Mouse (Mus musculus) liver, embryonic 13.5 days (tissue): ENCODE data around the gene Rpa2. TPM values are rescaled to one million over a fixed set of nuclear protein-coding genes. Genes with fewer than 3 reads are reported as not detected.
"Not testable (repeated sequence)": the region's sequence is repeated elsewhere in the genome, so short reads cannot be mapped to it uniquely, and the experiment has no call there.

Experiments used
- ATAC-seq: fragments of 200-750 bp; cut with Nextera tagmentation; 2 replicates; pipeline ENCODE4 v1.8.0; 2017; ENCODE audit warnings: low read depth, mild to moderate bottlenecking, moderate number of reproducible peaks, moderate library complexity
- DNase-seq: peaks from one replicate; pipeline ENCODE4 v3.0.0; 2022
- H3K27ac ChIP-seq: fragments of 300-500 bp; sonication (generic); 2 replicates; pipeline ENCODE4 v1.5.1; 2015; ENCODE audit warnings: moderate library complexity, mild to moderate bottlenecking, inconsistent platforms
- H3K27me3 ChIP-seq: fragments of 300-500 bp; sonication (generic); 2 replicates; pipeline ENCODE4 v1.6.1; 2015; ENCODE audit warnings: mild to moderate bottlenecking, inconsistent platforms
- H3K36me3 ChIP-seq: fragments of 300-500 bp; sonication (generic); 2 replicates; pipeline ENCODE4 v1.6.1; 2015; ENCODE audit warnings: mild to moderate bottlenecking, inconsistent platforms
- H3K4me1 ChIP-seq: fragments of 300-500 bp; sonication (generic); replicated peaks from 2 replicates; pipeline ENCODE4 v1.6.1; 2015; ENCODE audit warnings: inconsistent platforms
- H3K4me2 ChIP-seq: fragments of 300-500 bp; sonication (generic); 2 replicates; pipeline ENCODE4 v1.6.1; 2015; ENCODE audit warnings: inconsistent platforms, mild to moderate bottlenecking, moderate library complexity
- H3K4me3 ChIP-seq: fragments of 300-500 bp; sonication (generic); replicated peaks from 2 replicates; pipeline ENCODE4 v1.5.1; 2015; ENCODE audit warnings: mild to moderate bottlenecking, inconsistent platforms
- H3K9ac ChIP-seq: fragments of 300-500 bp; sonication (generic); 2 replicates; pipeline ENCODE4 v1.6.1; 2015; ENCODE audit warnings: mild to moderate bottlenecking, inconsistent platforms
- H3K9me3 ChIP-seq: fragments of 300-500 bp; sonication (generic); replicated peaks from 2 replicates; pipeline ENCODE4 v1.6.1; 2016; ENCODE audit warnings: inconsistent platforms
- WGBS: fragments of 180-500 bp; shearing (Covaris S2); methylation state at CpG from one replicate; pipeline ENCODE4 v1.1.7; 2015; ENCODE audit not compliant: insufficient replicate concordance; 5-methylcytosine and 5-hydroxymethylcytosine counted together
- polyA plus RNA-seq: library from polyadenylated mRNA; unstranded; fragments of >200 nt; fragmentation: Nextera tagmentation; extraction: Ambion mirVana; gene quantifications from 2 replicates; pipeline ENCODE4 v1.2.1, GENCODE M21; 2015

Rpa2 gene
- polyA plus RNA-seq, 1 experiment from 2014 or later = 107 TPM

- Histone ChIP-seq H3K9ac (no peak overlapping the region), H3K27ac (no peak overlapping the region), H3K4me1 (peaks cover 19% of the 10 kb centered on the region), H3K9me3 (no peaks in the 10 kb centered on the region), H3K36me3 (no peaks in the 10 kb centered on the region), H3K27me3 (peaks cover 31% of the 10 kb centered on the region), H3K4me2 (peak overlapping the region; percentile 74), H3K4me3 (peak overlapping the region; percentile 53)
- no peak for DNase-seq
- WGBS = 58% methylated on average over 8 of the region's 8 CpGs
- ATAC-seq = no peak
Observed at GRCm38 (mm10) chr4:132794760-132795159, 26.6 kb downstream of the Rpa2 start.

DNA sequence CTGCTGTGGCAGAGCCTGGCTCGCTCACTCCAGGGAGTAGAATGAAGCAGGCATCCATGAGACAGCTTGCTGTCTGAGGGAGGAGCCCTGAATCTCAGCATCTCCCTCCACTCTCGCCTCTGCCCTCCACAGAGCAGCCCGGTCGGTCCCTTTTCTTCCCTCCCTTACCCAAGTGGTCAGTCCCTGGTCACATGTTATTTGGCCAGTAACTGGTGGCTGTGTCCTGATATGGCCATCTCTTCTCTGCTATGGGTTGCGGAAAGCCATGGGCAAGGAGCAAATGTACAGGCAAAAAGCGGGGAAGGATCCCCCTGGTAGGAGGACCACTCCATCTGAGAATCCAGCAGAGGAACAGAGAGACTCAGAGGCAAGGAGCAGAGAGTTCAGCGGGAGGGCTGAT lies 27.0 kb downstream of the Rpa2 start:
- Histone ChIP-seq H3K27ac (no peak overlapping the region), H3K4me3 (peak overlapping the region; percentile 53), H3K9ac (no peak overlapping the region), H3K27me3 (peaks cover 31% of the 10 kb centered on the region), H3K9me3 (no peaks in the 10 kb centered on the region), H3K36me3 (no peaks in the 10 kb centered on the region), H3K4me2 (peak overlapping the region; percentile 74), H3K4me1 (peaks cover 19% of the 10 kb centered on the region)
- 63% methylated on average over 7 of the region's 7 CpGs for WGBS
- DNase-seq = no peak
- ATAC-seq = no peak

GRCm38 (mm10) chr4:132796196-132796886 lies 28.2 kb downstream of the Rpa2 start, which contains the start of gene Themis2:
Themis2 (minus strand) TSS chr4:132796387.
- H3K4me3 ChIP-seq = peak within 1 kb of the TSS; percentile 53
- H3K27me3 ChIP-seq = peaks cover 31% of the 10 kb centered on the region
- peak; percentile 86 for DNase-seq
- WGBS = under 1% methylated on average over 21 of the region's 21 CpGs
- H3K27ac ChIP-seq = no peak within 1 kb of the TSS
- H3K9me3 ChIP-seq = no peaks in the 10 kb centered on the region
- ATAC-seq = peak; percentile 81
- H3K4me1 ChIP-seq = peaks cover 26% of the 10 kb centered on the region
- peak within 1 kb of the TSS; percentile 46; the same call in 1 of the 2 replicates for H3K9ac ChIP-seq
- peak within 1 kb of the TSS; percentile 74 for H3K4me2 ChIP-seq
- H3K36me3 ChIP-seq = no peaks in the 10 kb centered on the region

DNA sequence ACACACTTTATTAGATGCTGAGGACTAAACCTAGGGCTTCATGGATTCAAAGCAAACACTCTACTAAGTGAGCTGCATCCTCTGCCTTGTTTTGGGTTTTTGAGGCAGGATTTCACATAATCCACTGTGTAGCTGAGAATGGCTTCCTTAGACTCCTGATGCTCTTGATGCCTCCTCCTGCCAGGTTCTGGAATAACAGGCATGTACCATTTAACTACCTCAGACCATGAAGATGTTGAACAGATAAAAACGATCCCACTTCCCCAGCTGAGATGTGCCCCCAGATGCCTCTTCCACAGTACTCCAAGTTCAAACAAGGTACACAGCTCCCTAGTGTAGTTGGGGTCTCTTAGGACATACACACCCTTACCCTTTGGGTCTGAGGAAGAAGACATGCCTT lies 29.3 kb downstream of the Rpa2 start:
- no peak overlapping the region; the same call in 1 of the 2 replicates for H3K9ac ChIP-seq
- H3K4me3 ChIP-seq = no peak overlapping the region
- H3K9me3 ChIP-seq = no peaks in the 10 kb centered on the region
- no peaks in the 10 kb centered on the region for H3K36me3 ChIP-seq
- peaks cover 30% of the 10 kb centered on the region for H3K27me3 ChIP-seq
- peaks cover 37% of the 10 kb centered on the region for H3K4me1 ChIP-seq
- no peak for DNase-seq
- no peak for ATAC-seq
- no peak overlapping the region for H3K4me2 ChIP-seq
- H3K27ac ChIP-seq = no peak overlapping the region
- WGBS = 63% methylated on average over 1 of the region's 1 CpGs

- peaks cover 43% of the 10 kb centered on the region for H3K4me1 ChIP-seq
- no peak for ATAC-seq
- H3K9me3 ChIP-seq = no peaks in the 10 kb centered on the region
- H3K27ac ChIP-seq = no peak overlapping the region
- no peak overlapping the region for H3K4me3 ChIP-seq
- peaks cover 28% of the 10 kb centered on the region for H3K27me3 ChIP-seq
- no peak for DNase-seq
- WGBS = 27% methylated on average over 4 of the region's 4 CpGs
- no peak overlapping the region for H3K9ac ChIP-seq
- no peak overlapping the region for H3K4me2 ChIP-seq
- no peaks in the 10 kb centered on the region for H3K36me3 ChIP-seq
Observed at GRCm38 (mm10) chr4:132798028-132798427, 29.9 kb downstream of the Rpa2 start.

GRCm38 (mm10) chr4:132798666-132799065 lies 30.5 kb downstream of the Rpa2 start:
- H3K4me3 ChIP-seq, H3K36me3 ChIP-seq, DNase-seq, H3K4me2 ChIP-seq, H3K27ac ChIP-seq, H3K9ac ChIP-seq, H3K9me3 ChIP-seq, ATAC-seq: not testable (repeated sequence)
- Histone ChIP-seq H3K4me1 (peaks cover 44% of the 10 kb centered on the region), H3K27me3 (peaks cover 28% of the 10 kb centered on the region)
- 77% methylated on average over 3 of the region's 3 CpGs for WGBS

DNA sequence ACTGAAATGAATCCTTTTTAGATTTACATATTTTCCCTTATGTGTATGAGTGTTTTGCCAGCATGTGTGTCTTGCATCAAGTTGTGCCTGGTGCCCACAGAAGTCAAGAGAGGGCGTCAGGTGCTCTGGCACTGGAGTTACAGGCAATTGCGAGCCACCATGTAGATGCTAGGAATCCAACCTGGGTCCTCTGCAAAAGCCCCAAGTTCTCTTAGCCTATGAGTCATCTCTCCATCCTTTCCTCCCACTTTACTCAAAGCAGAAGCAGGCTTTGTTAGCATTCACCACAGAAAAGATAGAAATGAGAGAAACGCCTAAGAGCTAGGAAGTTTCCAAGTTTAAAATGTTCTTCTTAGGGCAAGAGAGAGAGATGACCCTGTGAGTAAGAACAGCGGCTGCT lies 31.7 kb downstream of the Rpa2 start:
- H3K9ac ChIP-seq = no peak overlapping the region

GRCm38 (mm10) chr4:132801176-132802077 lies 33.3 kb downstream of the Rpa2 start:
- peak overlapping the region; percentile 61 for H3K9ac ChIP-seq
- DNase-seq = no peak
- ATAC-seq = peak; percentile 76

More for the DNA sequence above, 31.7 kb downstream of the Rpa2 start:
- no peak overlapping the region for H3K4me3 ChIP-seq
- no peak overlapping the region for H3K4me2 ChIP-seq
- no peaks in the 10 kb centered on the region for H3K36me3 ChIP-seq
- WGBS = 72% methylated on average over 4 of the region's 4 CpGs
- H3K9me3 ChIP-seq = no peaks in the 10 kb centered on the region
- ATAC-seq (no peak), DNase-seq (no peak)
- H3K4me1 ChIP-seq = peaks cover 40% of the 10 kb centered on the region
- no peak overlapping the region for H3K27ac ChIP-seq
- H3K27me3 ChIP-seq = peaks cover 17% of the 10 kb centered on the region

DNA sequence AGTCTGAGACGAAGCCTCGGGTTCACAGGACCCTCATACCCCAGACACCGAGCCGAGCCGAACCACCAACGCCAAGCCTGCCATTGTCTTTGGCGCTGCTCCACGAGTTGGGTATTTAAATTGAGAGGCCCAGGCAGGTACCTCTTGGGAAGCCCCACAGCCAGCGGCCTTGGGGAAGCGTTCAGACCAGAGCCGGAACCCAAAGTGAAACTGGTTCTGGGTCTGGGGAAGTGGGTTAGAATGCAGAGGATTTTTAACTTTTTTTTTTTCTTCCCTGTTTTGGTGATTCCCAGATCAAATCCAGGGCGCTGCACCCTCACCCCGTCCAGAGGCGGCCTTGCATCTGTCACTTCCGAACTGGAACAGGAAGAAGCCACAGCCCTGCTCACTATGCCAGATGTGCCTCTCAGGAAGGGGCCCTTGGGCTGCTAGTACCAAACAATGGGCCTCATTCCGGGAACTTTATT lies 34.1 kb downstream of the Rpa2 start:
- DNase-seq (no peak), ATAC-seq (peak; percentile 62)
- WGBS = 23% methylated on average over 16 of the region's 16 CpGs
- Histone ChIP-seq H3K27ac (peak overlapping the region; percentile 75), H3K9ac (peak overlapping the region; percentile 61), H3K27me3 (peaks cover 4% of the 10 kb centered on the region; the same call in 1 of the 2 replicates), H3K36me3 (no peaks in the 10 kb centered on the region), H3K4me1 (peaks cover 34% of the 10 kb centered on the region), H3K4me3 (peak overlapping the region; percentile 46), H3K9me3 (no peaks in the 10 kb centered on the region), H3K4me2 (peak overlapping the region; percentile 71)

More at GRCm38 (mm10) chr4:132801176-132802077, 33.3 kb downstream of the Rpa2 start:
- H3K4me3 ChIP-seq = peak overlapping the region; percentile 46
- H3K27ac ChIP-seq = peak overlapping the region; percentile 75
- H3K4me1 ChIP-seq = peaks cover 37% of the 10 kb centered on the region
- peak overlapping the region; percentile 71 for H3K4me2 ChIP-seq
- H3K27me3 ChIP-seq = peaks cover 4% of the 10 kb centered on the region; the same call in 1 of the 2 replicates
- no peaks in the 10 kb centered on the region for H3K36me3 ChIP-seq
- H3K9me3 ChIP-seq = no peaks in the 10 kb centered on the region
- 61% methylated on average over 18 of the region's 18 CpGs for WGBS

DNA sequence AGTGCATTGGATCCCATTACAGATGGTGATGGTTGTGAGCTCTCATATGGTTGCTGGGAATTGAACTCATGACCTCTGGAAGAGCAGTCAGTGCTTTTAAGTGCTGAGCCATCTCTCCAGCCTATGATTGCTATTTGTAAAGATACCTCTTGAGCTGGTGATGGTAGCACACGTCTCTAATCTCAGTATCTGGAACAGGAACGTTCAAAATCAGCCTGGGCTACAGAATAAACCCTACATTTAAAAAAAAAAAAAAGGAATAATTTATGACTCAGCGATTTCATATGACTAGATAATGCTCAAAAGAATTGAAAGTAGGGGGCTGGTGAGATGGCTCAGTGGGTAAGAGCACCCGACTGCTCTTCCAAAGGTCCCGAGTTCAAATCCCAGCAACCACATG lies 35.1 kb downstream of the Rpa2 start:
- no peak for DNase-seq
- no peak overlapping the region for H3K4me3 ChIP-seq
- ATAC-seq = no peak
- no peaks in the 10 kb centered on the region for H3K9me3 ChIP-seq
- no peak overlapping the region for H3K9ac ChIP-seq
- H3K36me3 ChIP-seq = no peaks in the 10 kb centered on the region
- no peaks in the 10 kb centered on the region for H3K27me3 ChIP-seq
- WGBS = 55% methylated on average over 5 of the region's 5 CpGs
- no peak overlapping the region for H3K27ac ChIP-seq
- peaks cover 35% of the 10 kb centered on the region for H3K4me1 ChIP-seq
- H3K4me2 ChIP-seq = no peak overlapping the region

DNA sequence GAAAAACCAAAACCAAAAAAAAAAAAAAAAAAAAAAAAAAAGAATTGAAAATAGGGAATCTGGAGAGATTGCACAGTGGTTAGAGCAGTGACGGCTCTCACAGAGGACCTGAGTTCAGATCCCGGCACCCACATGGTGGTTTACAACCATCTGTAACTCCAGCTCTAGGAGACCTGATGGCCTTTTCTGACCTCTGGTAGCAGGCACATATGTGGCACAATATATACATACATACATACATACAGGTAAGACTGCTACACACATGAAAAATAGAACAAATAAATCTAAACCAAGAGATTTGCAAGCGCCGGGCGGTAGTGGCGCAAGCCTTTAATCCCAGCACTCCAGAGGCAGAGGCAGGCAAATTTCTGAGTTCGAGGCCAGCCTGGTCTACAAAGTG lies 35.7 kb downstream of the Rpa2 start:
- no peaks in the 10 kb centered on the region for H3K36me3 ChIP-seq
- no peak overlapping the region for H3K4me2 ChIP-seq
- 91% methylated on average over 7 of the region's 7 CpGs for WGBS
- H3K9me3 ChIP-seq = no peaks in the 10 kb centered on the region
- ATAC-seq (no peak), DNase-seq (no peak)
- H3K4me3 ChIP-seq = no peak overlapping the region
- no peaks in the 10 kb centered on the region for H3K27me3 ChIP-seq
- H3K4me1 ChIP-seq = peaks cover 40% of the 10 kb centered on the region
- H3K27ac ChIP-seq = no peak overlapping the region
- no peak overlapping the region for H3K9ac ChIP-seq
